Mouse (Mus musculus) brain, embryonic 14.5 days (tissue): Measurements from ENCODE around the gene Prss35.

Experiments used
- CTCF ChIP-seq: fragments of 200-500 bp; IDR thresholded peaks from 2 replicates; pipeline ENCODE4 v1.5.1; 2012; ENCODE audit warnings: inconsistent platforms, mild to moderate bottlenecking, moderate library complexity, borderline replicate concordance; ENCODE audit not compliant: insufficient read depth, insufficient read length; ENCODE audit errors: extremely low read depth
- POLR2A ChIP-seq: fragments of 200-500 bp; IDR thresholded peaks from 2 replicates; pipeline ENCODE4 v1.6.1; 2012; ENCODE audit warnings: mild to moderate bottlenecking, inconsistent platforms, borderline replicate concordance; ENCODE audit not compliant: poor library complexity, insufficient read depth, insufficient read length, severe bottlenecking; ENCODE audit errors: extremely low read depth

DNA sequence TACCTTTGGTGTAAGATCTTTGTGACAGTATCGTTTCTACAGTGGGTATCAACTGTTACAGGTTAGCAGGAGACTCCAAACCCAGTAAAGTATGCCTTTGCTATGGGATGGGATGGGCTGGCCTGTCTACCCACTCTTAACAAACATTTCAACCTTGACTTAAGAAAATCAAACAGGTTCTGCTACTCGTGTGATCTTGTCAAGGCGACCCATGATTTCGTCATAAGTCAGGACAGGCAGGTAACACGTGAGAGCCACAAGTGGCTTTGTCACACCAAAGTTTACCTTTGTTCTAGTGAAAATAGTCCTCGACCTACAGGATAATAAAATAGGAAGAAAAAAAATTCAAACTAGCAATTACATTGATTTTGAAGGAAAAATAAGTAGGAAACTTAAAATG is 49.5 kb upstream of the Prss35 start:
- TF ChIP-seq POLR2A (no peak), CTCF (no peak)
